Mouse (Mus musculus): ENCODE data around the gene Spred3. TPM values are rescaled to one million over a fixed set of nuclear protein-coding genes. Genes with fewer than 3 reads are reported as not detected.

Gene Spred3
- polyA plus RNA-seq, 1 experiment from 2014 or later: 4.9 TPM

GRCm38 (mm10) chr7:29128725-29129124, 41.5 kb downstream of the Spred3 start:
- 45% methylated on average over 2 of the region's 2 CpGs for WGBS
- no peaks in the 10 kb centered on the region for H3K27me3 ChIP-seq (ENCODE audit: control insufficient read depth, insufficient read depth, low read length)
- H3K4me3 ChIP-seq (ENCODE audit: low read depth, low read length): no peak overlapping the region
- H3K4me1 ChIP-seq (ENCODE audit: control insufficient read depth, insufficient read depth, low read length): no peaks in the 10 kb centered on the region; the same call in 1 of the 2 replicates
- H3K9ac ChIP-seq (replicated peaks; ENCODE audit: low read length): no peak overlapping the region
- H3K36me3 ChIP-seq (replicated peaks; ENCODE audit: control insufficient read depth, insufficient read depth, low read depth, low read length): no peaks in the 10 kb centered on the region
- DNase-seq (ENCODE audit: low spot score) (peak; percentile 33), ATAC-seq (replicated peaks; ENCODE audit: insufficient number of reproducible peaks, low FRiP score, low TSS enrichment, low read depth) (no peak)
- H3K9me3 ChIP-seq (replicated peaks; ENCODE audit: control insufficient read depth, low read length): no peaks in the 10 kb centered on the region
- H3K4me2 ChIP-seq (ENCODE audit: low read depth, low read length): no peak overlapping the region
- H3K27ac ChIP-seq (replicated peaks; ENCODE audit: low read depth, low read length): no peak overlapping the region

GRCm38 (mm10) chr7:29126173-29126915, 43.9 kb downstream of the Spred3 start:
- Histone ChIP-seq H3K36me3 (replicated peaks; ENCODE audit: control insufficient read depth, insufficient read depth, low read depth, low read length) (no peaks in the 10 kb centered on the region), H3K9ac (replicated peaks; ENCODE audit: low read length) (no peak overlapping the region), H3K27ac (replicated peaks; ENCODE audit: low read depth, low read length) (no peak overlapping the region), H3K27me3 (ENCODE audit: control insufficient read depth, insufficient read depth, low read length) (no peaks in the 10 kb centered on the region), H3K4me1 (ENCODE audit: control insufficient read depth, insufficient read depth, low read length) (no peaks in the 10 kb centered on the region; the same call in 1 of the 2 replicates), H3K4me2 (ENCODE audit: low read depth, low read length) (no peak overlapping the region), H3K4me3 (ENCODE audit: low read depth, low read length) (no peak overlapping the region), H3K9me3 (replicated peaks; ENCODE audit: control insufficient read depth, low read length) (no peaks in the 10 kb centered on the region)
- no peak for ATAC-seq (replicated peaks; ENCODE audit: insufficient number of reproducible peaks, low FRiP score, low TSS enrichment, low read depth)
- 27% methylated on average over 7 of the region's 7 CpGs for WGBS
- peak; percentile 78 for DNase-seq (ENCODE audit: low spot score)

- DNase-seq (ENCODE audit: low spot score) (peak; percentile 84), ATAC-seq (replicated peaks; ENCODE audit: insufficient number of reproducible peaks, low FRiP score, low TSS enrichment, low read depth) (peak; percentile 81)
- Histone ChIP-seq H3K27me3 (ENCODE audit: control insufficient read depth, insufficient read depth, low read length) (no peaks in the 10 kb centered on the region), H3K4me1 (ENCODE audit: control insufficient read depth, insufficient read depth, low read length) (no peaks in the 10 kb centered on the region; the same call in 1 of the 2 replicates), H3K9ac (replicated peaks; ENCODE audit: low read length) (peak within 1 kb of the TSS; percentile 46), H3K36me3 (replicated peaks; ENCODE audit: control insufficient read depth, insufficient read depth, low read depth, low read length) (no peaks in the 10 kb centered on the region), H3K4me3 (ENCODE audit: low read depth, low read length) (peak within 1 kb of the TSS; percentile 34), H3K4me2 (ENCODE audit: low read depth, low read length) (peak within 1 kb of the TSS; percentile 66), H3K9me3 (replicated peaks; ENCODE audit: control insufficient read depth, low read length) (no peaks in the 10 kb centered on the region), H3K27ac (replicated peaks; ENCODE audit: low read depth, low read length) (no peak within 1 kb of the TSS)
- under 1% methylated on average over 16 of the region's 16 CpGs for WGBS
These were observed 45.2 kb downstream of the Spred3 start, which contains the start of gene Ryr1 for GRCm38 (mm10) chr7:29124970-29125369. Ryr1 (minus strand) TSS chr7:29125179.

- no peak for ATAC-seq (replicated peaks; ENCODE audit: insufficient number of reproducible peaks, low FRiP score, low TSS enrichment, low read depth)
- H3K27ac ChIP-seq (replicated peaks; ENCODE audit: low read depth, low read length): no peak overlapping the region
- H3K4me1 ChIP-seq (ENCODE audit: control insufficient read depth, insufficient read depth, low read length): no peaks in the 10 kb centered on the region; the same call in 1 of the 2 replicates
- no peaks in the 10 kb centered on the region for H3K27me3 ChIP-seq (ENCODE audit: control insufficient read depth, insufficient read depth, low read length)
- no peak overlapping the region; the same call in 1 of the 2 replicates for H3K4me2 ChIP-seq (ENCODE audit: low read depth, low read length)
- WGBS: 54% methylated on average over 5 of the region's 5 CpGs
- no peak overlapping the region for H3K9ac ChIP-seq (replicated peaks; ENCODE audit: low read length)
- no peaks in the 10 kb centered on the region for H3K9me3 ChIP-seq (replicated peaks; ENCODE audit: control insufficient read depth, low read length)
- no peaks in the 10 kb centered on the region for H3K36me3 ChIP-seq (replicated peaks; ENCODE audit: control insufficient read depth, insufficient read depth, low read depth, low read length)
- DNase-seq (ENCODE audit: low spot score): no peak
- no peak overlapping the region; the same call in 1 of the 2 replicates for H3K4me3 ChIP-seq (ENCODE audit: low read depth, low read length)
These were observed 46.5 kb downstream of the Spred3 start for GRCm38 (mm10) chr7:29123531-29124358.

GRCm38 (mm10) chr7:29122821-29123220, 47.4 kb downstream of the Spred3 start:
- H3K27me3 ChIP-seq (ENCODE audit: control insufficient read depth, insufficient read depth, low read length): no peaks in the 10 kb centered on the region
- H3K27ac ChIP-seq (replicated peaks; ENCODE audit: low read depth, low read length): no peak overlapping the region
- DNase-seq (ENCODE audit: low spot score): no peak
- ATAC-seq (replicated peaks; ENCODE audit: insufficient number of reproducible peaks, low FRiP score, low TSS enrichment, low read depth): no peak
- no peaks in the 10 kb centered on the region; the same call in 1 of the 2 replicates for H3K4me1 ChIP-seq (ENCODE audit: control insufficient read depth, insufficient read depth, low read length)
- no peak overlapping the region for H3K4me2 ChIP-seq (ENCODE audit: low read depth, low read length)
- no peak overlapping the region for H3K4me3 ChIP-seq (ENCODE audit: low read depth, low read length)
- no peak overlapping the region for H3K9ac ChIP-seq (replicated peaks; ENCODE audit: low read length)
- H3K36me3 ChIP-seq (replicated peaks; ENCODE audit: control insufficient read depth, insufficient read depth, low read depth, low read length): no peaks in the 10 kb centered on the region
- no peaks in the 10 kb centered on the region for H3K9me3 ChIP-seq (replicated peaks; ENCODE audit: control insufficient read depth, low read length)
- 91% methylated on average over 9 of the region's 9 CpGs for WGBS

- Histone ChIP-seq H3K27me3 (ENCODE audit: control insufficient read depth, insufficient read depth, low read length) (no peaks in the 10 kb centered on the region), H3K9ac (replicated peaks; ENCODE audit: low read length) (no peak overlapping the region), H3K36me3 (replicated peaks; ENCODE audit: control insufficient read depth, insufficient read depth, low read depth, low read length) (no peaks in the 10 kb centered on the region), H3K27ac (replicated peaks; ENCODE audit: low read depth, low read length) (no peak overlapping the region), H3K4me3 (ENCODE audit: low read depth, low read length) (no peak overlapping the region), H3K4me2 (ENCODE audit: low read depth, low read length) (no peak overlapping the region), H3K4me1 (ENCODE audit: control insufficient read depth, insufficient read depth, low read length) (no peaks in the 10 kb centered on the region; the same call in 1 of the 2 replicates), H3K9me3 (replicated peaks; ENCODE audit: control insufficient read depth, low read length) (no peaks in the 10 kb centered on the region)
- DNase-seq (ENCODE audit: low spot score) (no peak), ATAC-seq (replicated peaks; ENCODE audit: insufficient number of reproducible peaks, low FRiP score, low TSS enrichment, low read depth) (no peak)
- WGBS: 69% methylated on average over 1 of the region's 1 CpGs
These were observed 50.7 kb downstream of the Spred3 start for GRCm38 (mm10) chr7:29119526-29119925.

- Histone ChIP-seq H3K9ac (replicated peaks; ENCODE audit: low read length) (no peak overlapping the region), H3K36me3 (replicated peaks; ENCODE audit: control insufficient read depth, insufficient read depth, low read depth, low read length) (no peaks in the 10 kb centered on the region), H3K4me2 (ENCODE audit: low read depth, low read length) (no peak overlapping the region), H3K4me3 (ENCODE audit: low read depth, low read length) (no peak overlapping the region), H3K4me1 (ENCODE audit: control insufficient read depth, insufficient read depth, low read length) (no peaks in the 10 kb centered on the region), H3K9me3 (replicated peaks; ENCODE audit: control insufficient read depth, low read length) (no peaks in the 10 kb centered on the region), H3K27ac (replicated peaks; ENCODE audit: low read depth, low read length) (no peak overlapping the region), H3K27me3 (ENCODE audit: control insufficient read depth, insufficient read depth, low read length) (no peaks in the 10 kb centered on the region)
- 12% methylated on average over 18 of the region's 18 CpGs for WGBS
- ATAC-seq (replicated peaks; ENCODE audit: insufficient number of reproducible peaks, low FRiP score, low TSS enrichment, low read depth): no peak
- no peak for DNase-seq (ENCODE audit: low spot score)
These were observed 51.9 kb downstream of the Spred3 start for GRCm38 (mm10) chr7:29118142-29118851.
